Mouse (Mus musculus) CD4-positive naive resting alpha-beta T cell, adult 57 days (primary cell): ENCODE data around the gene Olfr128. TPM values are rescaled to one million over a fixed set of nuclear protein-coding genes. Genes with fewer than 3 reads are reported as not detected.

Experiments
- total RNA-seq: library from RNA; stranded (reverse); gene quantifications from one replicate; pipeline ENCODE4 v1.2.4, GENCODE M21; 2023

Gene Olfr128
- not detected for total RNA-seq

GRCm38 (mm10) chr17:37920248-37920647 lies at the start of gene Olfr128:
Gene Olfr128 (plus strand): TSS chr17:37920548.

GRCm38 (mm10) chr17:37900137-37900536 lies 20.2 kb upstream of the Olfr128 start, which contains the start of gene Olfr127:
Gene Olfr127 (plus strand): TSS chr17:37900437.

GRCm38 (mm10) chr17:37952979-37953378 lies 32.6 kb downstream of the Olfr128 start, which contains the start of gene Olfr761:
Gene Olfr761 (minus strand): TSS chr17:37953079.

Other genes with a start within 250 kb of the Olfr128 start
- not detected for gene Olfr119, start 224.0 kb upstream of the Olfr128 start, total RNA-seq
- gene Olfr120, start 198.7 kb upstream of the Olfr128 start, total RNA-seq: not detected
- not detected for gene Olfr121, start 171.7 kb upstream of the Olfr128 start, total RNA-seq
- not detected for gene Olfr122, start 151.9 kb upstream of the Olfr128 start, total RNA-seq
- not detected for gene Olfr123, start 127.0 kb upstream of the Olfr128 start, total RNA-seq
- gene Olfr124, start 120.7 kb upstream of the Olfr128 start, total RNA-seq: not detected
- not detected for gene Olfr125, start 87.6 kb upstream of the Olfr128 start, total RNA-seq
- not detected for gene Olfr126, start 73.1 kb upstream of the Olfr128 start, total RNA-seq
- not detected for gene Olfr127, start 20.1 kb upstream of the Olfr128 start, total RNA-seq
- not detected for gene Olfr761, start 32.5 kb downstream of the Olfr128 start, total RNA-seq
- gene Olfr129, start 139.5 kb downstream of the Olfr128 start, total RNA-seq: not detected
- not detected for gene Olfr130, start 143.4 kb downstream of the Olfr128 start, total RNA-seq
- gene Olfr131, start 168.1 kb downstream of the Olfr128 start, total RNA-seq: not detected
- gene Olfr132, start 214.0 kb downstream of the Olfr128 start, total RNA-seq: not detected
- not detected for gene Olfr133, start 224.7 kb downstream of the Olfr128 start, total RNA-seq